Mouse (Mus musculus) macrophage (primary cell): ENCODE results near the gene Xrcc4. TPM values are rescaled to one million over a fixed set of nuclear protein-coding genes. Genes with fewer than 3 reads are reported as not detected.
"Not testable (repeated sequence)": the region's sequence is repeated elsewhere in the genome, so short reads cannot be mapped to it uniquely, and the experiment has no call there.

ENCODE experiments used
- H3K27ac ChIP-seq: fragments of 350-480 bp; formaldehyde crosslinking; 2 replicates; pipeline ENCODE4 v1.9.0; 2021
- H3K36me3 ChIP-seq: fragments of 350-480 bp; formaldehyde crosslinking; 2 replicates; pipeline ENCODE4 v1.9.0; 2021; ENCODE audit errors: inconsistent target
- H3K4me3 ChIP-seq: fragments of 350-480 bp; formaldehyde crosslinking; 2 replicates; pipeline ENCODE4 v1.9.0; 2021; ENCODE audit errors: inconsistent target
- H3K79me2 ChIP-seq: fragments of 350-480 bp; formaldehyde crosslinking; 2 replicates; pipeline ENCODE4 v1.9.0; 2021; ENCODE audit errors: inconsistent target
- WGBS: methylation state at CpG from one replicate; pipeline ENCODE4 v1.1.7; 2026; ENCODE audit warnings: inconsistent platforms; ENCODE audit not compliant: missing documents; 5-methylcytosine and 5-hydroxymethylcytosine counted together
- polyA plus RNA-seq: library from polyadenylated mRNA; stranded (reverse); fragments of 250-400 nt; gene quantifications from 3 replicates; pipeline ENCODE4 v1.2.4, GENCODE M21; 2018; ENCODE audit warnings: inconsistent platforms

The Xrcc4 gene
- polyA plus RNA-seq, 1 experiment from 2014 or later: 21.4 TPM

GRCm38 (mm10) chr13:89814543-89814942 is 274.9 kb downstream of the Xrcc4 start:
- 92% methylated on average over 2 of the region's 2 CpGs for WGBS
- Histone ChIP-seq H3K27ac (no peak overlapping the region), H3K4me3 (no peak overlapping the region), H3K36me3 (no peaks in the 10 kb centered on the region), H3K79me2 (no peaks in the 10 kb centered on the region)

DNA sequence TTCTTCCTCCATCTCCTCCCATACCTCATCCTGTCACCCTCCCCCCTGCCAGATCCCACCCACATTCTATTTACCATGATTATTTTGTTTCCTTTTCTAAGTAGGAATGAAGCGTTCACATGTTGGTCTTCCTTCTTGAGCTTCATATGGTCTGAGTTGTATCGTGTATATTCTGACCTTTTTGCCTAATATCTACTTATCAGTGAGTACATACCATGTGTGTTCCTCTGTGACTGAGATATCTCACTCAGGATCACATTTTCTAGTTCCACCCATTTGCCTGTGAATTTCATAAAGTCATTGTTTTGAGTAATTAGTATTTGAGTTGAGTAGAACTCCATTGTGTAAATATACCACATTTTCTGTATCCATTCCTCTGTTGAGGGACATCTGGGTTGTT is 277.2 kb downstream of the Xrcc4 start:
- H3K36me3 ChIP-seq: no peaks in the 10 kb centered on the region

DNA sequence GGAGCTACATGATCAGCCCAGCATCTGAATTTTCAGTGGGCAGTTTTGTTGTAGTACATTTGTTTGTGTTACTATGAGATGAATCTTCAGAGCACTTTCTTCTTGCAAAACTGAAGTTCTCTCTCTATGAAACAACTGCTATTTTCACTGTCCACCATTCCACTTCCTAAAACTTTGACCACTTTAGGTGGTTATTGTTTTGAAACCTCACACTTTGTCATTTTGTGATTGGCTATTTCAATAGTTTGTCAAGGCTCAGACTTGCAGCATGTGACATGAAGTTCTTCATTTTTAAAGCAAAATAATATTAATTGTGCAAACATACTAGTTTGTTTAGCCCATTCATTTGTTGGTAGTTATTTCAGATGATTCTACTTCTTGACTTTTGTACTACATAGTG is 280.4 kb downstream of the Xrcc4 start:
- H3K36me3 ChIP-seq: no peaks in the 10 kb centered on the region
- H3K4me3 ChIP-seq: no peak overlapping the region
- H3K79me2 ChIP-seq: no peaks in the 10 kb centered on the region

More for the DNA sequence above, 277.2 kb downstream of the Xrcc4 start:
- no peak overlapping the region for H3K27ac ChIP-seq
- no peaks in the 10 kb centered on the region for H3K79me2 ChIP-seq
- WGBS: 88% methylated on average over 2 of the region's 2 CpGs
- H3K4me3 ChIP-seq: no peak overlapping the region

DNA sequence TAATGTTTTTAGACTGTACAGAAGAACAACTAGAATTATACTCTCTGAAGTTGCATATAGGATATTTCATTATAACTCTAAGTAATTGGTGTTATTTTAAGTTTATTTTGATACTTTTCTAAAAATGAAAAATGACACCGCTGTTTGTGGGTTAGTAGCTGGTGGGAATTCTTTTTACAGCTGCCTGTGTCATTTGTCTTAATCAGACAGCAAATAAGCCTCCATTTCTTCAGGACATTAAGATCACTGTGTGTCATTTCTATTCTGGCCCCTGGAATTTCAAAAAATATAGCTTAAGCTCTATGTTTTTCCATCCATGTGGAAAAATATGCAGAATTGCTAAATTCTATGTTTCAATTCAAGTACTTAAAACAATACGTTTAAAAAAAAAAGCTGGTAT is 287.5 kb downstream of the Xrcc4 start:
- Histone ChIP-seq H3K4me3 (no peak overlapping the region), H3K27ac (no peak overlapping the region), H3K79me2 (no peaks in the 10 kb centered on the region), H3K36me3 (no peaks in the 10 kb centered on the region)
- WGBS: 97% methylated on average over 2 of the region's 2 CpGs

More for the DNA sequence above, 280.4 kb downstream of the Xrcc4 start:
- H3K27ac ChIP-seq: no peak overlapping the region

- no peaks in the 10 kb centered on the region for H3K79me2 ChIP-seq
- H3K36me3 ChIP-seq: no peaks in the 10 kb centered on the region
- H3K27ac ChIP-seq: no peak overlapping the region
- no peak overlapping the region for H3K4me3 ChIP-seq
- 94% methylated on average over 3 of the region's 3 CpGs for WGBS
Observed at GRCm38 (mm10) chr13:89797721-89798120, 291.7 kb downstream of the Xrcc4 start.

DNA sequence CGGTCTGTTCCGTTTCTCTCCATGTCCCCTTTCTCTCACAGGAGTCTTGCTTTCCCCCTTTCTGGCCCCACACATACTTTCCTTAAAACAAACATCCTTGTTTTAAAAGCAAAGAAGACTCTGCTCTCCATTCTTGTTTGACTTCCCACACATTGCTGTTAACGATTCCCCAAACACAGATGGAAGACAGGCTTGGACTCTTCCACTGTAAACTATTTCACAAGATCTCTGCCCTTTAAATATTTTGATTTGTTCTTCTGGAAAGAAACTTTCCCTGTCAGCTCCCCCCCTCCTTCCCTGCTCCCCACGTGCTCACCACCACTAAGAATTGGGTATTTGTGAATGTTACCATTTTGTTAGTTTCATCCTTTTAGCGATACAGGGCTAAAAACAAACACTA is 297.9 kb downstream of the Xrcc4 start:
- WGBS: 84% methylated on average over 5 of the region's 5 CpGs
- no peak overlapping the region for H3K4me3 ChIP-seq
- no peak overlapping the region for H3K27ac ChIP-seq
- H3K36me3 ChIP-seq: no peaks in the 10 kb centered on the region
- H3K79me2 ChIP-seq: no peaks in the 10 kb centered on the region

DNA sequence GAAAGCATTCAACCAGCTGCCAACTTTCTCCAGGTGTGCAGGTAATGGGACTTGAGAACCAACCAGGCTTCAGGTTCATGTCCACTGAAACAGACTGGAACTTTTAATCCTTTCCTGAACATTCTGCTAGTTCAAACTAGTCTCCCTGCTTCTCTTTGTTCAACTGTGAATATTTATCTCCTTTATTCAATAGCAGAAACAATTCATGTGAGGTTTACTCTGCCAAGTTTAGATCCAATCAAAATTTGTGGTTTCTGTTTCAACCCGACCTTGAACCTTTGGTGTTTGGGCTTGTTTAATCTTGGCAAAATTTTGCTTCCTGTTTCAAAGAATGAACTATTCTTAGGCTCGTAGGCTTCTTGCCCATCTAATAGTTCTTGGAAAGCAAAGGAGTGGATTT is 306.5 kb downstream of the Xrcc4 start:
- WGBS: 15% methylated on average over 2 of the region's 2 CpGs
- Histone ChIP-seq H3K4me3 (no peak overlapping the region), H3K27ac (no peak overlapping the region), H3K79me2 (no peaks in the 10 kb centered on the region), H3K36me3 (no peaks in the 10 kb centered on the region)

DNA sequence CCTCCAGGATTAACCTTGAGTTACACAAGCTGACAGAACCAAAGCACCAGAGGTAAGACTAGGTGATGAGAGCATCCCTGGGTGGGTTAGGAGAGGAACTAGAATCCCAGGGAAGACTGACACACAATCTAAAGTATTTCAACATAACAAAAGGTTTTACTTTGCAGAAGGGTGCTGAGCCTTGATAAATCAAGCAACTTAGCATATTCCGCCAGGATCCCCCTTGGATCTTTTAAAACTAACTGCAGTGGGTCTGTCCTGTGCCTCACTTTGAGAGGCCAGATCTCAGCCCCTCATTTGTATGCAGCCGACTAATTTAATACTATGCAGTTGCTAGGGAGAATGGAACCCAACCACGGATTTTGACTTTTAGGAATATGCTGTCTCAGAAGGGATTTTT is 309.1 kb downstream of the Xrcc4 start:
- H3K27ac ChIP-seq: no peak overlapping the region
- WGBS: 87% methylated on average over 3 of the region's 3 CpGs
- H3K4me3 ChIP-seq: no peak overlapping the region
- no peaks in the 10 kb centered on the region for H3K36me3 ChIP-seq
- H3K79me2 ChIP-seq: no peaks in the 10 kb centered on the region

- WGBS: 45% methylated on average over 7 of the region's 7 CpGs
- no peak overlapping the region for H3K27ac ChIP-seq
- no peaks in the 10 kb centered on the region for H3K36me3 ChIP-seq
- no peaks in the 10 kb centered on the region for H3K79me2 ChIP-seq
- H3K4me3 ChIP-seq: no peak overlapping the region
Observed at GRCm38 (mm10) chr13:89779208-89779911, 310.0 kb downstream of the Xrcc4 start.

- Histone ChIP-seq H3K79me2 (no peaks in the 10 kb centered on the region), H3K27ac (no peak overlapping the region), H3K4me3 (no peak overlapping the region), H3K36me3 (no peaks in the 10 kb centered on the region)
- whole genome bisulfite sequencing: 71% methylated on average over 1 of the region's 1 CpGs
Observed at GRCm38 (mm10) chr13:89777764-89778163, 311.6 kb downstream of the Xrcc4 start.

DNA sequence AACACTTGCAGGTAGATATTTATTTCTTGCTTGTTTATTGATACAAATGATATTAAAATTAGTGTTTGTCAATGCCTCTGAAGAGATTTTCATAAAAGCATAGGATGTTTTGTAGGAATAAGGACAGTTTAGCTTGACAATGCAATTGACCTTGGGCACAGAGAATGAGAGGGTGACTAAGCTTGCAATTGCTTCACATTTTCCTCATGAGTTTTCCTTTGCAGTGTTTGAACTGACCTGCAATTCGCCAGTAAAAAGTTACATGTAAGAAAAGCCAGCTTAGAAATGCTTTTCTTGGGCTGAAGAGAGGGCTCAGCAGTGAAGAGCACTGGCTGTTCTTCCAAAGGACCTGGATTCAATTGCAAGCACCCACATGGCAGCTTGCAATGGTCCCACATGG is 312.3 kb downstream of the Xrcc4 start:
- no peaks in the 10 kb centered on the region for H3K36me3 ChIP-seq
- 94% methylated on average over 1 of the region's 1 CpGs for WGBS
- H3K27ac ChIP-seq: no peak overlapping the region
- H3K79me2 ChIP-seq: no peaks in the 10 kb centered on the region
- no peak overlapping the region for H3K4me3 ChIP-seq

DNA sequence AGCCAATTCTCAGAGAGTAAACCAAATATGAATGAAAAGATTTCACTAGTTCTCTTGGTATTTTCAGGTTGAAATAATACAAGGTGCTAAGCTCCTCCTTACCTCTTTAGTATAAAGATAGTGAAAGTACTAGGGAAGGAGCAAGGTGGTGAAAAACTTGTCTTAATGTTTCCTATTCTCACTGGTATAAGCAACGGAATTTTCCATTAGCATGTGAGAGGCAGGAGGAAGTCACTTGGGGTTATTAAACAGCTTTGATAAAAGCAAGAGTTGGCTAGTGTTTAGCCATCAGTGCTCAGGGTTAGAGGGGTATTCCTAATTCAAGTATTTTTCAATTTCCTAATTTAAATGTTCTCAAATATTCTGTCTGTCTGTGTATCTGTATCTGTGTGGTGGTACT is 322.9 kb downstream of the Xrcc4 start:
- Histone ChIP-seq H3K79me2 (no peaks in the 10 kb centered on the region), H3K27ac (no peak overlapping the region), H3K36me3 (no peaks in the 10 kb centered on the region), H3K4me3 (no peak overlapping the region)
- WGBS: 57% methylated on average over 1 of the region's 1 CpGs

- WGBS: 34% methylated on average over 3 of the region's 3 CpGs
- H3K36me3 ChIP-seq: no peaks in the 10 kb centered on the region
- H3K4me3 ChIP-seq: no peak overlapping the region
- no peak overlapping the region for H3K27ac ChIP-seq
- no peaks in the 10 kb centered on the region for H3K79me2 ChIP-seq
Observed at GRCm38 (mm10) chr13:89765966-89766365, 323.4 kb downstream of the Xrcc4 start.

- Histone ChIP-seq H3K27ac (no peak overlapping the region), H3K36me3 (no peaks in the 10 kb centered on the region)
- 88% methylated on average over 3 of the region's 3 CpGs for WGBS
Observed at GRCm38 (mm10) chr13:89762339-89762738, 327.1 kb downstream of the Xrcc4 start.

DNA sequence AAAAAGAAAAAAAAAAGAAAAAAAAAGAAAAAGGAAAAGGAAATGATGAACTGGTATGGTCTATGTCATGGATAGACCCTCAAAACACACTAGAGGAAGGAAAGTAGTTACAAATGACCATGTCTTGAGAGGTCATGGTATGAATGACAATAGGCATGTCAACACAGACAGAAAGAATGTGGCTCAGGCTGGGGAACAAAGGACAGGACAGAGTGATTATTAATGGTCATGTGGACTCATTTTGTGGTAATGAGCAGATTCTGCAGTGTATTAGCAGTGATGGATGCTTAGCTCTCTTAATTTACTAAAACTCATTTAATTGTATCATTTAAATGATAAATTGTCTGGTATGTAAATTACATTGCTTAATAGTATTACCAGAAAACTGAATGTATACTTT is 333.1 kb downstream of the Xrcc4 start:
- Histone ChIP-seq H3K79me2 (no peaks in the 10 kb centered on the region), H3K4me3 (no peak overlapping the region), H3K36me3 (no peaks in the 10 kb centered on the region), H3K27ac (no peak overlapping the region)

More at GRCm38 (mm10) chr13:89762339-89762738, 327.1 kb downstream of the Xrcc4 start:
- H3K79me2 ChIP-seq: no peaks in the 10 kb centered on the region
- no peak overlapping the region for H3K4me3 ChIP-seq

- not testable (repeated sequence) for H3K79me2 ChIP-seq, H3K27ac ChIP-seq, H3K4me3 ChIP-seq, H3K36me3 ChIP-seq
- 38% methylated on average over 3 of the region's 3 CpGs for WGBS
Observed at GRCm38 (mm10) chr13:89750562-89750961, 338.8 kb downstream of the Xrcc4 start.
